Mouse (Mus musculus) forebrain, postnatal 0 days (tissue): ENCODE results near the gene Plcb4. TPM values are rescaled to one million over a fixed set of nuclear protein-coding genes. Genes with fewer than 3 reads are reported as not detected.

Experiments
- ATAC-seq: fragments of 200-750 bp; cut with Nextera tagmentation; 2 replicates; pipeline ENCODE4 v1.8.0; 2017; ENCODE audit warnings: mild to moderate bottlenecking, moderate library complexity
- DNase-seq: peaks from one replicate; pipeline ENCODE4 v3.0.0-alpha.2; 2015
- H3K27ac ChIP-seq: fragments of 300-500 bp; sonication (generic); 2 replicates; pipeline ENCODE4 v1.5.1; 2014; ENCODE audit warnings: low read depth, mild to moderate bottlenecking, antibody characterized with exemption, low read length, moderate library complexity, mixed read lengths
- H3K27me3 ChIP-seq: fragments of 300-500 bp; sonication (generic); 2 replicates; pipeline ENCODE4 v1.6.1; 2014; ENCODE audit warnings: mild to moderate bottlenecking, low read length, mixed read lengths; ENCODE audit not compliant: insufficient read depth
- H3K36me3 ChIP-seq: fragments of 300-500 bp; sonication (generic); 2 replicates; pipeline ENCODE4 v1.6.1; 2014; ENCODE audit warnings: mild to moderate bottlenecking, moderate library complexity; ENCODE audit not compliant: insufficient read depth
- H3K4me1 ChIP-seq: fragments of 300-500 bp; sonication (generic); 2 replicates; pipeline ENCODE4 v1.6.1; 2014; ENCODE audit warnings: antibody characterized with exemption; ENCODE audit not compliant: insufficient read depth
- H3K4me2 ChIP-seq: fragments of 300-500 bp; sonication (generic); 2 replicates; pipeline ENCODE4 v1.6.1; 2014; ENCODE audit warnings: low read depth, mild to moderate bottlenecking, moderate library complexity
- H3K4me3 ChIP-seq: fragments of 300-500 bp; sonication (generic); 2 replicates; pipeline ENCODE4 v1.5.1; 2014; ENCODE audit warnings: low read depth, low read length, mixed read lengths
- H3K9ac ChIP-seq: fragments of 300-500 bp; sonication (generic); 2 replicates; pipeline ENCODE4 v1.6.1; 2014; ENCODE audit warnings: mild to moderate bottlenecking
- H3K9me3 ChIP-seq: fragments of 300-500 bp; sonication (generic); 2 replicates; pipeline ENCODE4 v1.6.1; 2016; ENCODE audit warnings: low read length
- CTCF ChIP-seq: sonication (generic); IDR thresholded peaks from 2 replicates; pipeline ENCODE4 v1.5.1; 2016; ENCODE audit warnings: antibody characterized with exemption, control low read depth, low read depth
- WGBS: fragments of 180-500 bp; shearing (Covaris S2); extraction: QIAGEN DNeasy Blood & Tissue Kit; methylation state at CpG from one replicate; pipeline ENCODE4 v1.1.7; 2014; 5-methylcytosine and 5-hydroxymethylcytosine counted together
- polyA plus RNA-seq: library from polyadenylated mRNA; unstranded; fragments of >200 nt; fragmentation: Nextera tagmentation; extraction: Ambion mirVana; gene quantifications from 2 replicates; pipeline ENCODE4 v1.2.1, GENCODE M21; 2015
- total RNA-seq: library from RNA; depleted of rRNA; stranded (reverse); fragments of >200 nt; gene quantifications from 2 replicates; pipeline ENCODE4 v1.2.3, GENCODE M21; 2014

The Plcb4 gene
- total and polyA plus RNA-seq, 2 experiments from 2014 or later, result 15.5 to 39.7 TPM

GRCm38 (mm10) chr2:135914343-135915261, 255.8 kb downstream of the Plcb4 start:
- Histone ChIP-seq H3K9me3 (no peaks in the 10 kb centered on the region), H3K4me3 (no peak overlapping the region), H3K36me3 (no peaks in the 10 kb centered on the region), H3K27me3 (no peaks in the 10 kb centered on the region), H3K4me2 (no peak overlapping the region), H3K4me1 (no peaks in the 10 kb centered on the region), H3K27ac (no peak overlapping the region), H3K9ac (no peak overlapping the region)
- WGBS, result 71% methylated on average over 8 of the region's 8 CpGs
- ATAC-seq (no peak), DNase-seq (no peak)
- no peak for TF ChIP-seq CTCF

GRCm38 (mm10) chr2:135915928-135916327, 257.1 kb downstream of the Plcb4 start:
- no peak for DNase-seq
- Histone ChIP-seq H3K27ac (no peak overlapping the region), H3K4me3 (no peak overlapping the region), H3K36me3 (no peaks in the 10 kb centered on the region), H3K4me2 (no peak overlapping the region), H3K27me3 (no peaks in the 10 kb centered on the region), H3K9ac (no peak overlapping the region), H3K4me1 (no peaks in the 10 kb centered on the region), H3K9me3 (no peaks in the 10 kb centered on the region)
- no peak for ATAC-seq
- WGBS, result 50% methylated on average over 10 of the region's 10 CpGs
- no peak for TF ChIP-seq CTCF

GRCm38 (mm10) chr2:135917000-135917399, 258.2 kb downstream of the Plcb4 start:
- DNase-seq (no peak), ATAC-seq (no peak)
- Histone ChIP-seq H3K4me2 (no peak overlapping the region), H3K27me3 (no peaks in the 10 kb centered on the region), H3K36me3 (no peaks in the 10 kb centered on the region), H3K4me3 (no peak overlapping the region), H3K9ac (no peak overlapping the region), H3K4me1 (no peaks in the 10 kb centered on the region), H3K27ac (no peak overlapping the region), H3K9me3 (no peaks in the 10 kb centered on the region)
- no peak for TF ChIP-seq CTCF
- WGBS, result 75% methylated on average over 3 of the region's 3 CpGs

GRCm38 (mm10) chr2:135918116-135918515, 259.3 kb downstream of the Plcb4 start:
- H3K4me2 ChIP-seq, result no peak overlapping the region

GRCm38 (mm10) chr2:135919641-135920040, 260.8 kb downstream of the Plcb4 start:
- H3K27ac ChIP-seq, result no peak overlapping the region
- no peak overlapping the region for H3K9ac ChIP-seq
- H3K9me3 ChIP-seq, result no peaks in the 10 kb centered on the region
- no peak for TF ChIP-seq CTCF
- ATAC-seq (no peak), DNase-seq (no peak)
- H3K4me1 ChIP-seq, result no peaks in the 10 kb centered on the region
- H3K36me3 ChIP-seq, result no peaks in the 10 kb centered on the region
- H3K27me3 ChIP-seq, result no peaks in the 10 kb centered on the region
- H3K4me3 ChIP-seq, result no peak overlapping the region
- 72% methylated on average over 6 of the region's 6 CpGs for WGBS
- H3K4me2 ChIP-seq, result no peak overlapping the region

More at GRCm38 (mm10) chr2:135918116-135918515, 259.3 kb downstream of the Plcb4 start:
- Histone ChIP-seq H3K4me1 (no peaks in the 10 kb centered on the region), H3K27me3 (no peaks in the 10 kb centered on the region), H3K9me3 (no peaks in the 10 kb centered on the region), H3K9ac (no peak overlapping the region), H3K36me3 (no peaks in the 10 kb centered on the region), H3K27ac (no peak overlapping the region), H3K4me3 (no peak overlapping the region)
- no peak for ATAC-seq
- WGBS, result 65% methylated on average over 5 of the region's 5 CpGs
- DNase-seq, result no peak
- TF ChIP-seq CTCF, result no peak

GRCm38 (mm10) chr2:135926660-135927343, 268.0 kb downstream of the Plcb4 start:
- ATAC-seq (peak; percentile 40; the same call in 1 of the 2 replicates), DNase-seq (peak; percentile 82)
- Histone ChIP-seq H3K4me2 (no peak overlapping the region), H3K27me3 (no peaks in the 10 kb centered on the region), H3K4me1 (no peaks in the 10 kb centered on the region), H3K4me3 (no peak overlapping the region), H3K36me3 (no peaks in the 10 kb centered on the region), H3K9me3 (no peaks in the 10 kb centered on the region), H3K9ac (no peak overlapping the region), H3K27ac (no peak overlapping the region)
- WGBS, result 82% methylated on average over 8 of the region's 8 CpGs
- TF ChIP-seq CTCF, result peak; percentile 75
